Mouse (Mus musculus) neutrophil, adult 65 days (primary cell): Measurements from ENCODE around the gene Zbtb8a. TPM values are rescaled to one million over a fixed set of nuclear protein-coding genes. Genes with fewer than 3 reads are reported as not detected.

ENCODE experiments used
- total RNA-seq: library from RNA; stranded (reverse); gene quantifications from 2 replicates; pipeline ENCODE4 v1.2.4, GENCODE M21; 2023

The Zbtb8a gene
- 0.50 and 1.4 TPM in 2 replicates for total RNA-seq

GRCm38 (mm10) chr4:129377601-129378390 is at the start of gene Zbtb8a:
Gene Zbtb8a (minus strand): TSS chr4:129378116.

GRCm38 (mm10) chr4:129335216-129336074 is 42.5 kb downstream of the Zbtb8a start, which contains the start of the genes Rbbp4 and Zbtb8os:
Gene Rbbp4 (minus strand): TSS chr4:129335370.
Gene Zbtb8os (plus strand): TSS chr4:129335695.

Other genes with a start within 250 kb of the Zbtb8a start
- not detected in 2 replicates for gene Fndc5, start 241.1 kb downstream of the Zbtb8a start, total RNA-seq
- 6.7 and 6.9 TPM in 2 replicates for gene S100pbp, start 188.4 kb downstream of the Zbtb8a start, total RNA-seq
- gene Yars, start 188.4 kb downstream of the Zbtb8a start, total RNA-seq, result 26.2 and 32.9 TPM in 2 replicates
- gene C77080, start 116.7 kb downstream of the Zbtb8a start, total RNA-seq, result 0.19 TPM in 1 of 2 replicates, not detected in the other
- not detected in 2 replicates for gene Sync, start 90.5 kb downstream of the Zbtb8a start, total RNA-seq
- gene Rbbp4, start 42.7 kb downstream of the Zbtb8a start, total RNA-seq, result 112 and 125 TPM in 2 replicates
- gene Zbtb8os, start 42.4 kb downstream of the Zbtb8a start, total RNA-seq, result 16.3 and 19.3 TPM in 2 replicates
- gene Zbtb8b, start 62.7 kb upstream of the Zbtb8a start, total RNA-seq, result not detected in 2 replicates
- gene Bsdc1, start 83.5 kb upstream of the Zbtb8a start, total RNA-seq, result 106 and 151 TPM in 2 replicates
- not detected in 2 replicates for gene Tssk3, start 112.9 kb upstream of the Zbtb8a start, total RNA-seq
- 1.2 and 2.2 TPM in 2 replicates for gene Fam229a, start 113.1 kb upstream of the Zbtb8a start, total RNA-seq
- gene Marcksl1, start 135.5 kb upstream of the Zbtb8a start, total RNA-seq, result 109 and 117 TPM in 2 replicates
- gene Hdac1, start 164.6 kb upstream of the Zbtb8a start, total RNA-seq, result 62.8 and 67.8 TPM in 2 replicates
- 0.28 and 0.82 TPM in 2 replicates for gene Lck, start 195.5 kb upstream of the Zbtb8a start, total RNA-seq
- gene Fam167b, start 200.4 kb upstream of the Zbtb8a start, total RNA-seq, result not detected in 2 replicates
- gene Eif3i, start 222.5 kb upstream of the Zbtb8a start, total RNA-seq, result 52.3 and 53.7 TPM in 2 replicates
- 72.1 and 72.3 TPM in 2 replicates for gene Tmem234, start 222.6 kb upstream of the Zbtb8a start, total RNA-seq
- 1.7 TPM in 1 of 2 replicates, not detected in the other for gene Dcdc2b, start 236.1 kb upstream of the Zbtb8a start, total RNA-seq
- 8.0 and 9.0 TPM in 2 replicates for gene Iqcc, start 241.0 kb upstream of the Zbtb8a start, total RNA-seq
- 31.0 and 39.4 TPM in 2 replicates for gene Ccdc28b, start 245.8 kb upstream of the Zbtb8a start, total RNA-seq